Mouse (Mus musculus) midbrain, embryonic 13.5 days (tissue): ENCODE measurements around the gene Baz1a. TPM values are rescaled to one million over a fixed set of nuclear protein-coding genes. Genes with fewer than 3 reads are reported as not detected.

Experiments
- ATAC-seq: fragments of 200-750 bp; cut with Nextera tagmentation; 2 replicates; pipeline ENCODE4 v1.8.0; 2017; ENCODE audit warnings: mild to moderate bottlenecking, moderate TSS enrichment, moderate library complexity
- H3K27ac ChIP-seq: fragments of 300-500 bp; sonication (generic); 2 replicates; pipeline ENCODE4 v1.5.1; 2015; ENCODE audit warnings: inconsistent platforms, mild to moderate bottlenecking, moderate library complexity
- H3K27me3 ChIP-seq: fragments of 300-500 bp; sonication (generic); 2 replicates; pipeline ENCODE4 v1.6.1; 2015; ENCODE audit warnings: mild to moderate bottlenecking, inconsistent platforms
- H3K36me3 ChIP-seq: fragments of 300-500 bp; sonication (generic); 2 replicates; pipeline ENCODE4 v1.6.1; 2015; ENCODE audit warnings: mild to moderate bottlenecking, inconsistent platforms
- H3K4me1 ChIP-seq: fragments of 300-500 bp; sonication (generic); replicated peaks from 2 replicates; pipeline ENCODE4 v1.6.1; 2015; ENCODE audit warnings: inconsistent platforms
- H3K4me2 ChIP-seq: fragments of 300-500 bp; sonication (generic); replicated peaks from 2 replicates; pipeline ENCODE4 v1.6.1; 2015; ENCODE audit warnings: moderate library complexity, mild to moderate bottlenecking, inconsistent platforms
- H3K4me3 ChIP-seq: fragments of 300-500 bp; sonication (generic); replicated peaks from 2 replicates; pipeline ENCODE4 v1.5.1; 2015; ENCODE audit warnings: mild to moderate bottlenecking, inconsistent platforms
- H3K9ac ChIP-seq: fragments of 300-500 bp; sonication (generic); replicated peaks from 2 replicates; pipeline ENCODE4 v1.6.1; 2015; ENCODE audit warnings: mild to moderate bottlenecking, inconsistent platforms
- H3K9me3 ChIP-seq: fragments of 300-500 bp; sonication (generic); 2 replicates; pipeline ENCODE4 v1.6.1; 2016; ENCODE audit warnings: mild to moderate bottlenecking, inconsistent platforms
- WGBS: fragments of 180-500 bp; shearing (Covaris S2); methylation state at CpG from one replicate; pipeline ENCODE4 v1.1.7; 2015; 5-methylcytosine and 5-hydroxymethylcytosine counted together
- polyA plus RNA-seq: library from polyadenylated mRNA; unstranded; fragments of >200 nt; fragmentation: Nextera tagmentation; extraction: Ambion mirVana; gene quantifications from 2 replicates; pipeline ENCODE4 v1.2.1, GENCODE M21; 2015

Gene Baz1a
- polyA plus RNA-seq, 1 experiment from 2014 or later = 21.8 TPM

DNA sequence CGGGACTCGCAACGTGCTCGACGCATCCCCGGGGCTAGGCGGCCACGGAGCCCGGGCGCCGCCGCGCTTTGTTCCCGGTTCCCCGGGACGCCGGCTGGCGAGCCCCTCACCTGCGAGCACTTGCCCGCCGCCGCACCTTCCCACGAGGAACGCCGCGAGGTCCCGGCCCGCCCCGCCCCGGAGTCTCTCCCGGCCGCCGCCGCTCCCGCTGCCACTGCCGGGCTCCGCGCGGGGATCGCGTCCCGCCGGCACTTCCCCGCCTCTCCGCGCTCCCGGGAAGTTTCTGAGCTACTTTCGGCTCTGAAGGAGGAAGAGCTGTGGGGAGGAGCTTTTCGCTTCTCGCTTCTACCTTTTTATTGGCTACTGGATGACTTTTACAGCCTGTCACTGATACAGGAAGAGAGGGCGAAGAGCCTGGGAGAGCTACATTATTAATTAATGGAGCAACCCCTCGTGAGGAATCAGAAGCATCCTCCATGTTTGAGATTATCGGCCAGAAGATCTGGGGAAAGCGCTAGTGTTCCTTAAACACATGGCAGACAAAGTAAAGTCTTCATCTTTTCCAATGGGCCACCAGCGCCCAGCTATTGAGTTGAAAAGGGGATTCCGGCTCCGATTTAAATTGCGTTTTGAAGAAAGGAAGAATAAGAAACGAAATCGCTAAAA, 28.0 kb downstream of the Baz1a start, which contains the start of gene Gm20403:
Gene Gm20403, minus strand, starts transcription at position 478 of the 666 bp plus-strand sequence.
- WGBS = under 1% methylated on average over 42 of the region's 60 CpGs

GRCm38 (mm10) chr12:54985257-54986051, 28.7 kb downstream of the Baz1a start:
- Histone ChIP-seq H3K36me3 (no peaks in the 10 kb centered on the region), H3K27ac (peak overlapping the region; percentile 87), H3K4me3 (peak overlapping the region; percentile 91), H3K4me1 (peaks cover 9% of the 10 kb centered on the region), H3K4me2 (peak overlapping the region; percentile 85), H3K9me3 (no peaks in the 10 kb centered on the region), H3K9ac (peak overlapping the region; percentile 88), H3K27me3 (no peaks in the 10 kb centered on the region)
- under 1% methylated on average over 101 of the region's 117 CpGs for WGBS
- ATAC-seq = peak; percentile 57

More for the DNA sequence above, 28.0 kb downstream of the Baz1a start, which contains the start of gene Gm20403:
- ATAC-seq = peak; percentile 81
- Histone ChIP-seq H3K9ac (peak within 1 kb of the TSS; percentile 88), H3K27ac (peak within 1 kb of the TSS; percentile 87), H3K4me3 (peak within 1 kb of the TSS; percentile 91), H3K27me3 (no peaks in the 10 kb centered on the region), H3K4me2 (peak within 1 kb of the TSS; percentile 85), H3K36me3 (no peaks in the 10 kb centered on the region), H3K9me3 (no peaks in the 10 kb centered on the region), H3K4me1 (peaks cover 9% of the 10 kb centered on the region)

- Histone ChIP-seq H3K9me3 (no peaks in the 10 kb centered on the region), H3K9ac (peak overlapping the region; percentile 88), H3K27me3 (no peaks in the 10 kb centered on the region), H3K4me3 (peak overlapping the region; percentile 91), H3K27ac (peak overlapping the region; percentile 87), H3K36me3 (no peaks in the 10 kb centered on the region), H3K4me2 (peak overlapping the region; percentile 85), H3K4me1 (peaks cover 9% of the 10 kb centered on the region)
- WGBS = under 1% methylated on average over 42 of the region's 42 CpGs
- ATAC-seq = peak; percentile 84
These were observed 29.4 kb downstream of the Baz1a start for GRCm38 (mm10) chr12:54984701-54985256.

- 75% methylated on average over 7 of the region's 7 CpGs for WGBS
- no peak overlapping the region for H3K9ac ChIP-seq
- H3K36me3 ChIP-seq = no peaks in the 10 kb centered on the region
- H3K27ac ChIP-seq = no peak overlapping the region
- no peak overlapping the region for H3K4me3 ChIP-seq
- no peaks in the 10 kb centered on the region for H3K9me3 ChIP-seq
- peaks cover 9% of the 10 kb centered on the region for H3K4me1 ChIP-seq
- H3K27me3 ChIP-seq = no peaks in the 10 kb centered on the region
- H3K4me2 ChIP-seq = no peak overlapping the region
- ATAC-seq = no peak
These were observed 31.0 kb downstream of the Baz1a start for GRCm38 (mm10) chr12:54982935-54983715.

- no peaks in the 10 kb centered on the region for H3K27me3 ChIP-seq
- no peak overlapping the region for H3K9ac ChIP-seq
- H3K36me3 ChIP-seq = no peaks in the 10 kb centered on the region
- H3K4me3 ChIP-seq = no peak overlapping the region
- no peak for ATAC-seq
- no peaks in the 10 kb centered on the region for H3K9me3 ChIP-seq
- H3K4me1 ChIP-seq = peaks cover 9% of the 10 kb centered on the region
- H3K27ac ChIP-seq = no peak overlapping the region
- WGBS = 61% methylated on average over 6 of the region's 6 CpGs
- H3K4me2 ChIP-seq = no peak overlapping the region
These were observed 32.2 kb downstream of the Baz1a start for GRCm38 (mm10) chr12:54981962-54982361.

DNA sequence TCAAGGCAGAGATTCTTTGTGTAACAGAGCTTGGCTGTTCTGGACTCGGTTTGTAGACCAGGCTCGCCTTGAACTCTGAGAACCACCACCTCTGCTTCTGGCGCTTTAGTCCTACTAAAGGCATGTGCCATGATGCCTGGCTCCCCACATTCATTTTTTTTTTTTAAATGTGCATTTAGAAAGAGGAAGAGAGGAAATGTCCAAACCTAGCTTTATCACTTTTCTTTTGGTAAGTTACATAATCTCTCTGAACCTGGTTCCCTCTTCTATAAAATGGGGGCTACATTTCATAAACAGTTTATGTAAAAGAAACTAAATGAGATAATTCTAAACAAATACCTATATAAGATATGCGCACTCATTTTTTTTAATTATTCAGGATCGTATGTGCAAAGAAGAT, 33.2 kb downstream of the Baz1a start:
- Histone ChIP-seq H3K4me3 (no peak overlapping the region), H3K36me3 (no peaks in the 10 kb centered on the region), H3K9ac (no peak overlapping the region), H3K4me2 (no peak overlapping the region), H3K9me3 (no peaks in the 10 kb centered on the region), H3K4me1 (peaks cover 9% of the 10 kb centered on the region), H3K27me3 (no peaks in the 10 kb centered on the region), H3K27ac (no peak overlapping the region)
- ATAC-seq = no peak
- 81% methylated on average over 5 of the region's 5 CpGs for WGBS

GRCm38 (mm10) chr12:54980532-54980931, 33.6 kb downstream of the Baz1a start:
- Histone ChIP-seq H3K9me3 (no peaks in the 10 kb centered on the region), H3K27ac (no peak overlapping the region)
- 74% methylated on average over 6 of the region's 6 CpGs for WGBS

DNA sequence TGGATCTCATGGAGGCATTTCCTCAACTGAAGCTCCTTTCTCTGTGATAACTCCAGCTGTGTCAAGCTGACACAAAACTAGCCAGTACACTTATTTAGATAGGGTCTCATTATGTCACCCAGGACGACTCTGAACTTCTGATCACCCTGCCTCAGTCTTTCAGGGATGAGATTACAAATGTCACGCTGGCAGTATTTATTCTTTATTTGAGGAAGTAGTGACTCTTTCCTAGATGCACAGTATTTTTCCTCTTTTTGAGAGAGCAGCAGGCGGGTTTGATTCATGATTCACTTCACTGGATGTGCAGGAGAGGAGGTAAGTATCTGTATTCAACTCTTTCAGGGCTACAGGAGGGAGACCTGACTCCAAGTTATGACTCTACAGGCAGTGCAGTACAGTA, 45.1 kb downstream of the Baz1a start:
- no peak for ATAC-seq
- no peaks in the 10 kb centered on the region for H3K9me3 ChIP-seq
- H3K4me2 ChIP-seq = no peak overlapping the region
- no peaks in the 10 kb centered on the region for H3K27me3 ChIP-seq
- H3K4me3 ChIP-seq = no peak overlapping the region
- H3K27ac ChIP-seq = no peak overlapping the region
- H3K36me3 ChIP-seq = peaks cover 22% of the 10 kb centered on the region
- no peak overlapping the region for H3K9ac ChIP-seq
- no peaks in the 10 kb centered on the region for H3K4me1 ChIP-seq
- 79% methylated on average over 3 of the region's 3 CpGs for WGBS

More at GRCm38 (mm10) chr12:54980532-54980931, 33.6 kb downstream of the Baz1a start:
- Histone ChIP-seq H3K4me1 (peaks cover 9% of the 10 kb centered on the region), H3K36me3 (no peaks in the 10 kb centered on the region), H3K9ac (no peak overlapping the region), H3K4me3 (no peak overlapping the region), H3K27me3 (no peaks in the 10 kb centered on the region), H3K4me2 (no peak overlapping the region)
- no peak for ATAC-seq

DNA sequence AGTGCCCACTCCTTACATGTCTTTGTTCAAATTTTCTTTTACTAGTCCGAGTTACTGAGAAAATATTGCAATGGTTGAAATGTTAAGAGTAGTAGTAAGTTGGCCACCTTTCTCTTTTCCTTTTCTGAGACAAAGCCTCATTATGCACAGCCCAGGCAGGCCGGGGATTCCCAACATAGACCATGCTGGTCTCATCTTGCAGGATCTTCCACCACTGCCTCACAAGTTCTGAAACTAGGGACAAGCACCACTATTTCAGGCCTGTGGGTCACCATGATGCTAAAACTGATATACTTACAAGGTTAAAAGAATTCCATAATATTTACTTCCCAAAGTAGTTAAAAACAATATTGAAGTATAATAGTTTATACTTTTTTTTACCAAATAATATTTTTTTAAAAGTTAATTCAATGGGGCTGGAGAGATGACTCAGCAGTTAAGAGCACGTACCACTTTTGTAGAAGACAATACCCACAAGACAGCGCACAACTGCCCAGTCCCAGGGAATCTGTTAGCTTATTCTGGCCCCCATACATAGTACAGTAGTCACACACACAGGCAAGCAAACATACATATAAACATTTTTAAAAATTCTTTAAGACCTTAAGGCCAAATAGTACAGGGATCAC, 48.5 kb downstream of the Baz1a start:
- ATAC-seq = no peak
- WGBS = 95% methylated on average over 4 of the region's 4 CpGs
- no peaks in the 10 kb centered on the region for H3K27me3 ChIP-seq

DNA sequence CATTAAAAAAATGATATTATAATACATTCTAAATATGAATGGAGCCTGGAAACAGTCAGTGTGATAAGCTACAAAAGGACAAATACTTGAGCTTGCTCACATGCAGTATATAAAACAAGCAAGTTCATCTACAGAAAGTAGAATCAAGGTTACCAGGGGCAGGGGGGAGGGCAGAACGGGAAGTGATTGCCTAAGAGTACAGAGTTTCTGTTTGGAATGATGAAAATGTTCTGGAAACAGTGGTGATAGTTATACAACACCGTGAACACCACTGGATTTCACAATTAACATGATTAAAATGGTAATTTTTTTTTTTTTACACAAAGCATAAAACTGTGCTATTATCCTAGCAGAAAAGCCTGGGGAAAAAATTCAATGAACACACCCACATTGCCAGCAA, 54.6 kb downstream of the Baz1a start:
- WGBS = 75% methylated on average over 2 of the region's 2 CpGs
- Histone ChIP-seq H3K9me3 (no peaks in the 10 kb centered on the region), H3K36me3 (no peaks in the 10 kb centered on the region), H3K27me3 (no peaks in the 10 kb centered on the region), H3K4me3 (no peak overlapping the region), H3K27ac (no peak overlapping the region), H3K4me2 (no peak overlapping the region), H3K9ac (no peak overlapping the region), H3K4me1 (no peaks in the 10 kb centered on the region)
- ATAC-seq = no peak

More for the DNA sequence above, 48.5 kb downstream of the Baz1a start:
- Histone ChIP-seq H3K9me3 (no peaks in the 10 kb centered on the region), H3K4me1 (no peaks in the 10 kb centered on the region), H3K27ac (no peak overlapping the region), H3K4me3 (no peak overlapping the region), H3K9ac (no peak overlapping the region), H3K36me3 (peaks cover 7% of the 10 kb centered on the region; the same call in 1 of the 2 replicates), H3K4me2 (no peak overlapping the region)

GRCm38 (mm10) chr12:54956974-54957373, 57.2 kb downstream of the Baz1a start:
- ATAC-seq = no peak
- WGBS = 92% methylated on average over 2 of the region's 2 CpGs

More at GRCm38 (mm10) chr12:54956974-54957373, 57.2 kb downstream of the Baz1a start:
- H3K9me3 ChIP-seq = no peaks in the 10 kb centered on the region
- no peaks in the 10 kb centered on the region for H3K27me3 ChIP-seq
- no peaks in the 10 kb centered on the region for H3K4me1 ChIP-seq
- no peak overlapping the region for H3K4me3 ChIP-seq
- no peak overlapping the region for H3K4me2 ChIP-seq
- no peak overlapping the region for H3K27ac ChIP-seq
- no peak overlapping the region for H3K9ac ChIP-seq
- 0 out of 2 replicates have a peak, but pooled peaks cover 3% of the 10 kb centered on the region for H3K36me3 ChIP-seq
